Mouse (Mus musculus) brain, adult 2 months (tissue): ENCODE results near the gene Ptges.

Source experiments
- DNase-seq: peaks from one replicate; pipeline ENCODE4 v3.0.0; 2011; ENCODE audit warnings: low read depth, low spot score

Gene Ptges

GRCm38 (mm10) chr2:30901646-30902160, 28.0 kb downstream of the Ptges start:
- no peak for DNase-seq

GRCm38 (mm10) chr2:30899397-30900069, 30.1 kb downstream of the Ptges start:
- DNase-seq: no peak

GRCm38 (mm10) chr2:30897291-30897690, 32.4 kb downstream of the Ptges start:
- DNase-seq: no peak

- DNase-seq: no peak
Measured at GRCm38 (mm10) chr2:30893946-30894345, 35.7 kb downstream of the Ptges start.

GRCm38 (mm10) chr2:30893399-30893798, 36.3 kb downstream of the Ptges start:
- no peak for DNase-seq

- peak; percentile 69 for DNase-seq
Measured at GRCm38 (mm10) chr2:30891002-30891401, 38.7 kb downstream of the Ptges start.

GRCm38 (mm10) chr2:30885453-30886163, 44.1 kb downstream of the Ptges start:
- peak; percentile 85 for DNase-seq

- no peak for DNase-seq
Measured at GRCm38 (mm10) chr2:30884852-30885373, 44.8 kb downstream of the Ptges start.

GRCm38 (mm10) chr2:30881215-30881614, 48.4 kb downstream of the Ptges start:
- DNase-seq: no peak

GRCm38 (mm10) chr2:30879481-30879880, 50.2 kb downstream of the Ptges start:
- DNase-seq: no peak

GRCm38 (mm10) chr2:30875621-30876432, 53.8 kb downstream of the Ptges start:
- DNase-seq: peak; percentile 20

GRCm38 (mm10) chr2:30875096-30875495, 54.6 kb downstream of the Ptges start:
- no peak for DNase-seq

- no peak for DNase-seq
Measured at GRCm38 (mm10) chr2:30874445-30874844, 55.2 kb downstream of the Ptges start.

GRCm38 (mm10) chr2:30872669-30873068, 57.0 kb downstream of the Ptges start:
- no peak for DNase-seq

- DNase-seq: peak; percentile 26
Measured at GRCm38 (mm10) chr2:30870863-30871262, 58.8 kb downstream of the Ptges start.

GRCm38 (mm10) chr2:30865426-30865825, 64.2 kb downstream of the Ptges start:
- no peak for DNase-seq

GRCm38 (mm10) chr2:30864968-30865381, 64.7 kb downstream of the Ptges start:
- DNase-seq: peak; percentile 24

- no peak for DNase-seq
Measured at GRCm38 (mm10) chr2:30863574-30863973, 66.1 kb downstream of the Ptges start.

GRCm38 (mm10) chr2:30862081-30862480, 67.6 kb downstream of the Ptges start:
- DNase-seq: no peak

- no peak for DNase-seq
Measured at GRCm38 (mm10) chr2:30859782-30860181, 69.9 kb downstream of the Ptges start.

GRCm38 (mm10) chr2:30857076-30857475, 72.6 kb downstream of the Ptges start:
- DNase-seq: peak; percentile 65
